Mouse (Mus musculus): ENCODE results near the gene Uroc1. TPM values are rescaled to one million over a fixed set of nuclear protein-coding genes. Genes with fewer than 3 reads are reported as not detected.

The Uroc1 gene
- polyA plus RNA-seq, 1 experiment: not detected

- TF ChIP-seq MAX (IDR thresholded peaks at IDR 0.05): no peak
- TF ChIP-seq CEBPB (IDR thresholded peaks at IDR 0.05; ENCODE audit: low read depth): no peak
- TF ChIP-seq MYOG (IDR thresholded peaks at IDR 0.05; ENCODE audit: control insufficient read depth, extremely low read depth, insufficient read length): no peak
- no peak for TF ChIP-seq USF1 (IDR thresholded peaks at IDR 0.05; ENCODE audit: low read depth)
- TF ChIP-seq FOSL1 (IDR thresholded peaks at IDR 0.05; ENCODE audit: insufficient read depth, low read length, poor library complexity, severe bottlenecking): no peak
- TF ChIP-seq MYOD1 (IDR thresholded peaks at IDR 0.05; ENCODE audit: control insufficient read depth, insufficient read length, low read depth): no peak
- no peak for TF ChIP-seq CTCF (IDR thresholded peaks at IDR 0.05; ENCODE audit: control insufficient read depth, insufficient read depth, insufficient read length)
- Histone ChIP-seq H3K4me3 (ENCODE audit: insufficient read depth, poor library complexity, severe bottlenecking) (no peak overlapping the region), H3K79me2 (ENCODE audit: control insufficient read depth, insufficient read depth) (no peaks in the 10 kb centered on the region), H3K79me3 (ENCODE audit: low read depth) (no peaks in the 10 kb centered on the region), H3K36me3 (ENCODE audit: control insufficient read depth, insufficient read depth) (no peaks in the 10 kb centered on the region), H3K27me3 (ENCODE audit: control insufficient read depth, insufficient read depth, insufficient read length) (no peaks in the 10 kb centered on the region), H3ac (ENCODE audit: control insufficient read depth, insufficient read length, low read depth) (no peak overlapping the region)
Measured at GRCm38 (mm10) chr6:90315961-90316360, 17.1 kb upstream of the Uroc1 start.

DNA sequence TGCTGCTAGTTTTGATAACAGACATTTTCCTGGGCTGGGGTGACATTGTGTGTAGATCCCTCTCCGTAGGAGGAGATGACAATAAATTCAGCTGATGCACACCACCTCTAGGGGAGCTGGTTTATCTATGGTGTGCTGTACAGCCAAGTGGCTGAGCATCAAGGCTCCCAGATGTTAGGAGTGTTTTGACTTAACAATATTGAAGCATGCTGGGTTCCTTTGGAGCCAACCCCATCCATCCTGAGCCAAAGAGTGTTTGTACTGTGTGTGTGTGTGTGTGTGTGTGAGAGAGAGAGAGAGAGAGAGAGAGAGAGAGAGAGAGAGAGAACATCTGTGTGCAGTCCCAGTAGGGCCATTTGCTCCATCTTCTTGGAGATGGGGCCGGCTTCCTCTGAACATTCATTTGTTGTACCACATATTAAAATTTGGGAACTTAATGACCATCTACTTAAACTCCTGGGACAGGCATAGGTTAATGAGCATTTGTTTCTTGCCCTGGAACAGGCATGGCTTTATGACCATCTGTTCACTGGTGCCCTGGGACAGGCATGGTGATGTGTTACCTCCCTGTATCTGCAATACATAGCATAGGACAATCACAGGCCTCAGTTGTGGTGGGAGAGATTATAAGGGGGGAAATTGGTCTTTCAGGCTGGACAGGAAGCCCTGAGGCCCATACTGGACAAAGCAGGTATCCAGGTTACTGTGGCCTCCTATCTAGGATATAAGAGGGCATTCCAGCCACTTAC lies 15.4 kb upstream of the Uroc1 start:
- H3ac ChIP-seq (ENCODE audit: control insufficient read depth, insufficient read length, low read depth): no peak overlapping the region
- no peak overlapping the region for H3K4me3 ChIP-seq (ENCODE audit: insufficient read depth, poor library complexity, severe bottlenecking)
- no peaks in the 10 kb centered on the region for H3K36me3 ChIP-seq (ENCODE audit: control insufficient read depth, insufficient read depth)
- H3K27me3 ChIP-seq (ENCODE audit: control insufficient read depth, insufficient read depth, insufficient read length): no peaks in the 10 kb centered on the region
- H3K79me3 ChIP-seq (ENCODE audit: low read depth): no peaks in the 10 kb centered on the region
- TF ChIP-seq MAX (IDR thresholded peaks at IDR 0.05) (no peak), USF1 (IDR thresholded peaks at IDR 0.05; ENCODE audit: low read depth) (no peak), CEBPB (IDR thresholded peaks at IDR 0.05; ENCODE audit: low read depth) (no peak), CTCF (IDR thresholded peaks at IDR 0.05; ENCODE audit: control insufficient read depth, insufficient read depth, insufficient read length) (no peak), MYOD1 (IDR thresholded peaks at IDR 0.05; ENCODE audit: control insufficient read depth, insufficient read length, low read depth) (no peak), FOSL1 (IDR thresholded peaks at IDR 0.05; ENCODE audit: insufficient read depth, low read length, poor library complexity, severe bottlenecking) (no peak)
- H3K79me2 ChIP-seq (ENCODE audit: control insufficient read depth, insufficient read depth): no peaks in the 10 kb centered on the region

- H3K36me3 ChIP-seq (ENCODE audit: control insufficient read depth, insufficient read depth): no peaks in the 10 kb centered on the region
- no peaks in the 10 kb centered on the region for H3K79me3 ChIP-seq (ENCODE audit: low read depth)
- H3ac ChIP-seq (ENCODE audit: control insufficient read depth, insufficient read length, low read depth): no peak overlapping the region
- no peaks in the 10 kb centered on the region for H3K27me3 ChIP-seq (ENCODE audit: control insufficient read depth, insufficient read depth, insufficient read length)
- TF ChIP-seq USF1 (IDR thresholded peaks at IDR 0.05; ENCODE audit: low read depth): no peak
- no peak for TF ChIP-seq FOSL1 (IDR thresholded peaks at IDR 0.05; ENCODE audit: insufficient read depth, low read length, poor library complexity, severe bottlenecking)
- no peak for TF ChIP-seq CEBPB (IDR thresholded peaks at IDR 0.05; ENCODE audit: low read depth)
- TF ChIP-seq CTCF (IDR thresholded peaks at IDR 0.05; ENCODE audit: control insufficient read depth, insufficient read depth, insufficient read length): no peak
- no peak for TF ChIP-seq MAX (IDR thresholded peaks at IDR 0.05)
- no peak for TF ChIP-seq MYOD1 (IDR thresholded peaks at IDR 0.05; ENCODE audit: control insufficient read depth, insufficient read length, low read depth)
- TF ChIP-seq MYOG (IDR thresholded peaks at IDR 0.05; ENCODE audit: control insufficient read depth, extremely low read depth, insufficient read length): no peak
- H3K79me2 ChIP-seq (ENCODE audit: control insufficient read depth, insufficient read depth): no peaks in the 10 kb centered on the region
- H3K4me3 ChIP-seq (ENCODE audit: insufficient read depth, poor library complexity, severe bottlenecking): no peak overlapping the region
Measured at GRCm38 (mm10) chr6:90319019-90319418, 14.1 kb upstream of the Uroc1 start.

DNA sequence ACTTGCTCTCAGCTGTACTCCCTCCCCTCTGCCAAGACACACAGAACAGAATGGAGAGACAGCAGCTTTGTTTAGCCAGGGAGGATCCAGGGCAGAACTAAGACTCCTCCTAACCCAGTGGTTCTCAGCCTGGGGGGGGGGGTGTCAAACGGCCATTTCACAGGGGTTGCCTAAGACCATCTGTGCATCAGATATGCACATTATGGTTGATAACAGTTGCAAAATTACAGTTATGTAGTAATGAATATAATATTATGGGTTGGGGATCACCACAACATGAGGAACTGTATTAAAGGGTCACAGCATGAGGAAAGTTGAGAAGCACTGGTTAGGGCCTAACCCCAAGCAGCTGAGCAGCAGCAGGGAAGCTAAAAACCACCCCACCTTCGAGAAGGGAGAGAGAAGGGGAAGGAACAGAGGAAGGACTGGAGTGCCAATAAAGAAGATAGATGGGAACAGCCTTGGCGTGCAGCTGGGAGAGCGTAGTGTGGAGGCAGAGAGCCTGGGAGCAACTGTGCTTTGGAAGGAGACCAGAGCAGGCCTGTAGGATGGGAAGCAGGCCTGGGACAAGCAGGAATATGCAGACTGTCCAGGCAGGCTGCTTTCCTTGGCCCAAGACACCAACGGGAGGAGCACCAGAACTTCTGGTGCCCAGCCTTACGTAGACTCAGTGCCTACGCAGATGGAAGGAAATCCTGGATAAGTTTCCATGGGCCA lies 13.5 kb upstream of the Uroc1 start:
- no peaks in the 10 kb centered on the region for H3K27me3 ChIP-seq (ENCODE audit: control insufficient read depth, insufficient read depth, insufficient read length)
- TF ChIP-seq MYOG (IDR thresholded peaks at IDR 0.05; ENCODE audit: control insufficient read depth, extremely low read depth, insufficient read length) (no peak), MYOD1 (IDR thresholded peaks at IDR 0.05; ENCODE audit: control insufficient read depth, insufficient read length, low read depth) (no peak), MAX (IDR thresholded peaks at IDR 0.05) (no peak), CTCF (IDR thresholded peaks at IDR 0.05; ENCODE audit: control insufficient read depth, insufficient read depth, insufficient read length) (no peak), USF1 (IDR thresholded peaks at IDR 0.05; ENCODE audit: low read depth) (no peak), CEBPB (IDR thresholded peaks at IDR 0.05; ENCODE audit: low read depth) (no peak), FOSL1 (IDR thresholded peaks at IDR 0.05; ENCODE audit: insufficient read depth, low read length, poor library complexity, severe bottlenecking) (no peak)
- no peaks in the 10 kb centered on the region for H3K79me2 ChIP-seq (ENCODE audit: control insufficient read depth, insufficient read depth)
- H3K79me3 ChIP-seq (ENCODE audit: low read depth): no peaks in the 10 kb centered on the region
- H3ac ChIP-seq (ENCODE audit: control insufficient read depth, insufficient read length, low read depth): no peak overlapping the region
- H3K4me3 ChIP-seq (ENCODE audit: insufficient read depth, poor library complexity, severe bottlenecking): no peak overlapping the region
- no peaks in the 10 kb centered on the region for H3K36me3 ChIP-seq (ENCODE audit: control insufficient read depth, insufficient read depth)

DNA sequence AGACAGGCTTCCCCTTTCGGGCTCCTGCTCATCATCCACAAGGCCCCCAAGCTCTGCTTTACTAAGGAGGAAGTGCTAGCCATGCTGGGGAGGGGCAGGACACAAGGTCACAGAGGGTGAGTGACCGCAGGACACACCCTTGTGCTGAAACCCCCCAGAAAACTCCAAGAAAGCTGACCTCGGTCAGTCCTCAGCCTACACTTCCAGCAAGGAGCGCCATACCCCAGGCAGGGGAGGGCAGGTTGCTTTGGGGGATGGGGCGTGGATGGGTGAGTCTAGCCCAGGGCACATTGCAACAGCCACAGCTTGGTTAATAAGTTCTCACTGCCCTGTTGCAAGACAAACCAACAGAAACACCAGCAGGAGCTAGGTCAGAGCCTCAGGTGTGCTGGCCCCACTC lies 12.7 kb upstream of the Uroc1 start:
- Histone ChIP-seq H3K36me3 (ENCODE audit: control insufficient read depth, insufficient read depth) (no peaks in the 10 kb centered on the region), H3K4me3 (ENCODE audit: insufficient read depth, poor library complexity, severe bottlenecking) (no peak overlapping the region), H3K27me3 (ENCODE audit: control insufficient read depth, insufficient read depth, insufficient read length) (no peaks in the 10 kb centered on the region), H3K79me3 (ENCODE audit: low read depth) (no peaks in the 10 kb centered on the region), H3K79me2 (ENCODE audit: control insufficient read depth, insufficient read depth) (no peaks in the 10 kb centered on the region), H3ac (ENCODE audit: control insufficient read depth, insufficient read length, low read depth) (no peak overlapping the region)
- TF ChIP-seq FOSL1 (IDR thresholded peaks at IDR 0.05; ENCODE audit: insufficient read depth, low read length, poor library complexity, severe bottlenecking): no peak
- TF ChIP-seq MYOD1 (IDR thresholded peaks at IDR 0.05; ENCODE audit: control insufficient read depth, insufficient read length, low read depth): no peak
- TF ChIP-seq CEBPB (IDR thresholded peaks at IDR 0.05; ENCODE audit: low read depth): no peak
- TF ChIP-seq CTCF (IDR thresholded peaks at IDR 0.05; ENCODE audit: control insufficient read depth, insufficient read depth, insufficient read length): no peak
- TF ChIP-seq MAX (IDR thresholded peaks at IDR 0.05): no peak
- no peak for TF ChIP-seq MYOG (IDR thresholded peaks at IDR 0.05; ENCODE audit: control insufficient read depth, extremely low read depth, insufficient read length)
- no peak for TF ChIP-seq USF1 (IDR thresholded peaks at IDR 0.05; ENCODE audit: low read depth)
